Mouse (Mus musculus) cerebellum, adult 9-10 months (tissue): ENCODE data around the gene Zfp563.
A peak's percentile ranks its signal among the peaks of the same experiment; 100 is the strongest.

ENCODE experiments used
- DNase-seq: peaks from one replicate; pipeline ENCODE4 v3.0.0; 2022

Zfp563 gene

DNA sequence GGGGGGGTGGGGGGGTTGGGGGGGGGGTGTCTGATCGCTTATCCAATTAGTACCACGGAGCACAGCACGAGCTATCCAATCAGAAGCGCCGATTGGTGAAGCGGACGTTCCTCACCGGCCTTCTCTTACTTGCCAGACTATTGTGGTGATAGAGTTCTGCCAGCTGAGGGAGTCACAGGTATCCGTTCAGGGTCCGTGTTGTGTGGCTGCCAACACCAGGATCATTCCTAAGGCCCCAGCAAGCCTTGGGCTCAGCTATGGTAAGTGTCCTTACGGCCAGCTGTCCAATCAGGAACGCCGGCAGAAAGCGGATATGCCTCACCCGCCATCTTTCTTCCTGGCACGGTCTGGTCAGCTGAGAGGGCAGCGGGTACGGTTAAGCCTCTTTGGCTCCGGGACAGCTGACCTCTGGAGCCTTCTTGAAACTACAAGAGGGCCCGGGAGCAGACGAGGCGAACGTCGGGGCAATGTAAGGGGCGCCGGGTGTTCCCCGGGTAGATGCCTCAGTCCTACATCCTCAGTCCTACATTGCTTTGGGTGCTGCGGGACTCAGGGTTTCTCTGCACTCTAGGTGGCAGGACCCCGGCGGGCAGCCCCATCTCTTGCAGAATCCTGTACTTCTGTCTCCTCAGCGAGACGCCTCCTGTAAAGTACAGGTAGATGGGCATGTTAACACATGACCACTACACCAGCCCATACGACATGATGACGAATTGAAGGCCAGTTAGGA lies at the start of gene Zfp563:
Gene Zfp563 (plus strand): TSS at position 91 of the 730 bp plus-strand sequence.
- peak; percentile 96 for DNase-seq

DNA sequence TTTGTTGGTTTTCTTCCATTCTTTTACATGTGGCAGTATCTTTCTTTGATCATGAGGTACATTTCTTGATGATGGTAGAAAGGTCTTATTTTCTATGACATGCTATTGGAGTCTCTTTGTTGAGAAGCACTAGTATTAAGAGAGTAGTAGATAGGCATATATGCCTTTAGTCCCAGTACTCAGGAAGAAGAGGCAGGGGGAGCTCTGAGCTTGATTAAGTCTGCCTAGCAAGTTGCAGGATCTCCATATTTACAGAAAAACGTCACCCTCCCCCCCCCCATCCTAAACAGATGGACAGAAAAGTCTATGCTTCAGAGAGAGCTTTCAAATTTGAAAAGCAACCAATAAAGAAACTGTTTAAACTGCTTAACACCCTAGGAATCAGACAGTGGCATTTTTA lies 30.3 kb upstream of the Zfp563 start:
- no peak for DNase-seq

DNA sequence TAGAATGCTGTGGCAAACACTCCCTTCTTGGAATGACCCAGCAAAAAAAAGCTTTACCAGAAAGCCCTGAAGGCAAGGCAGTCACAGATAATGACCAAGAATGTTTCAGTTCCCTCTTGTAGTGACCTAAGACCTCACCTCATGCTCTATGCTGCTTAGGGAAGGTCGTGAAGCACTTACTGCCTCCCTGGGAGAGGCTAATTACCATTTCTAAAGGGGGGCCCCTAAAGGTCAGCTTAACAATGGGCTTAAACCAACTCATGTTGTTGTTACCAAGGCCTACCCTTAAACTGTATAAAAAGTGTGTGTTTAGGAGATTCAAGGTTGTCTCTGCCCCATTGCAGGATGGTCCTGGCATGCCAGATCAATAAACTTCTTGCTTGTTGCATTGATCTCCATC lies 26.1 kb upstream of the Zfp563 start:
- DNase-seq, result no peak

DNA sequence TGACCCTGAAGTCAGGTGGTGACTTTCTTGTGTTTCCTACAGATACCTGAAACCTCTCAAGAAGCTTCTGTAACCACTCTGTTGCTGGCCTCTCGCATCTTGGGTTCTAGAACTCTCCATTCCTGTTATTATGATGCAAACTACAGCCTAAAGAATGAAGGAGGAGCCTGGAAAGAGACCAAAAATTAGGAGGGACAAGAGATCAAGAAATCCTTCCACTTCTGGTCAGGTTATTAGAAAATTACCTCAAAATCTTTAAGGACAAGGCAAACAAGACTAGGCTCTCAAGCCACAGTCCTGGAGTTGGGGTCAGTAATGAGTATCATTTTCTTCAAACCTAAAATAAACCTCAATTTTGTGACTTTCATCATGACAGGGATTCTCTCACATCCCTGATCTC lies 21.2 kb upstream of the Zfp563 start, which contains the start of gene 4921501E09Rik:
Gene 4921501E09Rik (minus strand): TSS at position 101 of the 400 bp plus-strand sequence.
- DNase-seq, result no peak

DNA sequence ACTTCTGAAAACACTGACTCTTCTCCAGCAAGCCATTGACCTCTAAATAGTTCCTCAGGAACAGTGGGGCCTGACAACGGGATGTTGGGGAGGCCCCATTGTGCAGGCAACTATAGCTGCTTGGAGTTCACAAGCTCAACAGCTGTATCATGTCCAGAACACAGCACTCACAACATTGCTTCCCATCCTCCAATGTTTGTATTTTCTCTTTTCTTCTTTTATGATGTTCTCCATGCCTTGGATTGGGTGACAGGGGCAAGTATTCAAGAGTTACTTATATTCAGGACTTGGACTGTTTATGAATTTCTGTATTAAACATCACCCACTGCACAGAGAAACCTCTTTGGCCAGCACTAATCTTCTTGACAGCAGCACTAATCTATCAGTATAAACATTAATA lies 2.5 kb downstream of the Zfp563 start:
- DNase-seq, result peak; percentile 35

DNA sequence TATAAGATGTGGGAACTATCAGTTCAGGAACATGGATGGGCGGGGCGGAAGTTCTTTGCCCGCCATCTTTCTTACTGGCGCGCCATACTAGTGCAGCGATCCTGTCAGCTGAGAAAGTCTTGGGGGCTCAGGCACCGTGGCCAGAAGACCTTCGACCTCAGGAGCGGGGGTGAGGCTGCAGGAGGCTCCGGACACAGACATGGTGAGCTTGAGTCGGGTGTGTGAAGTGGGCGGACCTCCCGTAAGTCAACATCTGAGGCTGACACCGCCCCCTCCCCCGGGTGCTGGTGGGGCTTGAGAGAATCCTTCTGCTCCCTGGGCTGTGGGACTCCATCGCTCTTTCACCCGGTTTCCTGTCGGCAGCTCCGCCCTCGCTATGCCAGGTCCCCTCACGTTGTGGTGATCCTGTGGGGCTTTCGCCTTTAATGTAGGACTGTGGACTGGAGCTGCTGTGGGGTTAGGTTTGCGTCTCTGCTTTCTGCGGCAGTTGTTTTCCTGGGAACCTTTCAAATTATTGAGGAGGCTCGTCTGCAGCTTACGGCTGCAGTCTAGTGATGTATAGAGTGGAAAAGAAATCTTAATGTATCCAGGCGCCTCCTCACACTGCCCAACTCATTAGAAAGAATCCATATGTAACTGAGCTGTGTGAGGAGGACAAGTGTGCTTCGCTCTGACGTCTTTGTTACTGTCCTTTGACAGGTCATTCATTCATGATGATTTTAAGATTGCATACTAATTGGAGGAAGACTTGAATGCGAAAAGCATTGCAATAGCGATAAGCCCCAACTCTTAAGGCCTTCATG lies 3.5 kb downstream of the Zfp563 start:
- DNase-seq, result peak; percentile 86

DNA sequence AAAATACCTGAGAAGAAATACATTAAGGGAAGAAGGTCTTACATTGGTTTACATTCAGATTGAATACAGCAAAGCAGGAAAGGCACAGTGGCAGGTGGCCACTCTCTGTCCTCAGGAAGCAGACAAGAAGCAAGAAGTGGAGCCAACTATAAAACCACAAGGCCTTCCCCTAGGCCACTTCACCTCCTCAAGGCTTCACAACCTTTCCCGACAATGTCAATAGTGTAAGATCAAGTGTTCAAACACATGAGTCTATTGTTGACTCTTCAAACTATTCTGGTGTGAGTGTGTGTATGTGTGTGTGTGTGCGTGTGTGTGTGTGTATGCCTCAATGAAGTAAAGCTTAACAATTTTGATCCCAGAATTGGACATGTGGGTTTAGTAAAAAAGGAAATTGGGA lies 8.3 kb downstream of the Zfp563 start:
- no peak for DNase-seq

DNA sequence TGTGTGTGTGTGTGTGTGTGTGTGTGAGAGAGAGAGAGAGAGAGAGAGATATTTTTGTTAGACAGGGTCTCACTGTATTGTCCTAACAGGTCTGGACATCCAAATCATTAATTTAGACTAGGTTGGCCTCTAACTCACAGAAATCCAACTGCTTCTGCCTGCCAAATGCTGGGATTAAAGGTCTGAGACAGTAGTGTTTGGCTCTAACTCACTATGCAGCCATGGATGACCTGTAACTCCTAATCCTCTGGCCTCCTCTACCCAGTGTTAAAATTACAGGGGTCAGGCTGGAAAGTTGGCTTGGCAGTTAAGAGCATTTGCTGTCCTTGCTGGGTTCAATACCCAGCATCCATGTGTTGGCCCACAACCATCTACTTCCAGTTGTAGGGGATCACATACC lies 35.4 kb downstream of the Zfp563 start:
- DNase-seq, result no peak

DNA sequence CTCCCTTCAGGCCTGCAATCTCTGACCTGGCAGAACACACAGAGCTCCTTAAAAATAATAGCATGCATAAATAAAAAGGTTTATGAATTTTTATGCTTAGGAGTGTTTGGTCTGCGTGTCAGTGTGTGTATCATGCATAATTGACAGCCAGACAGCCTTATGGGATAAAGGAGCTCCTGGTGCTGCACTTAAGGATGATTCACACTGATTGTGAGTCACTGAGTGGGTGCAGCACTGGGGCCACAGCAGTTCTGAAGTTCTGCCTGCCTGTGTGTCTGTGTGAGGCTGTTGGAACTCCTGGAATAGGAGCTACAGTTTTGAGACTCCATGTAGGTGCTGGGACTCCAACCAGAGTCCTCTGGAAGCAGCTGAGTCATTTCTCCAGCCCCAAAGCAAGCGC lies 37.1 kb downstream of the Zfp563 start:
- no peak for DNase-seq

DNA sequence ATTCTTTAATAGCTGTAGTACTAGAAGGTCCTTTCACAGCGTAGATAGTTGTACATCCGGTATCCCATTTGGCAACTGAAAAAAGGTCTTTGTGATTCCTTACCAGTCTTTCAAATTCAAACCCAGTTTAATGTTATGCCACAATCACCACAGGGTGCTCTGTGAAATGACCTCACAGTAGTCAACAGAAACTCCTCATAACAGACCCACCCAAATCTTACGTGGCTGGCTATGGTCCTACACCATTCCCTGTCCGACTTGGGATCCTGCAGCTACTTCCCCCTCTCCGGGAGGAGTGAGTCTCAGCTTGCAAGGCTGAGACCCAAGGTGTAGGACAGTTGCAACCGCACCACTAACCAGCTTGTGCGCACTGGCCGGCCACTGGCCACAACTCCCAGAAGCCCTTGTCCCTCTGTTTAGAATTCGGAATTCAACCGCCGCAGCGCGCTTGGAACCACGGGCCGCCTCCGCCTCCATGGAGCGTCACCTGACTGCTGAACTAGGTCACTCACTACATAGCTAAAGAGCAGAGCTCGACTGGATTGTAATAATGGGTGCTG lies 50.2 kb downstream of the Zfp563 start, which contains the start of gene Morc2b:
Gene Morc2b (minus strand): TSS at position 423 of the 560 bp plus-strand sequence.
- no peak for DNase-seq
